Mouse (Mus musculus) heart, postnatal 4 days (tissue): Measurements from ENCODE around the gene Mxra8. TPM values are rescaled to one million over a fixed set of nuclear protein-coding genes. Genes with fewer than 3 reads are reported as not detected.

Experiments used
- DNase-seq: peaks from one replicate; pipeline ENCODE4 v3.0.0; 2021
- total RNA-seq, 2 experiments: library from RNA; stranded (reverse); gene quantifications; 2 replicates each; pipeline ENCODE4 v1.2.3; 2021

The Mxra8 gene
- total RNA-seq = 10 to 100 TPM; 49.4 to 49.5 TPM

- peak; percentile 90 for DNase-seq
These were observed at the start of gene Mxra8 for GRCm38 (mm10) chr4:155839483-155839910. TSS of gene Mxra8 (plus strand) at chr4:155839680.

- DNase-seq = no peak
These were observed 49.4 kb upstream of the Mxra8 start, which contains the start of gene Ankrd65 for GRCm38 (mm10) chr4:155790021-155790489. TSS of gene Ankrd65 (plus strand) at chr4:155790439.

GRCm38 (mm10) chr4:155790650-155791161, 48.8 kb upstream of the Mxra8 start:
- DNase-seq = no peak

GRCm38 (mm10) chr4:155791240-155791933, 48.1 kb upstream of the Mxra8 start:
- DNase-seq = no peak

- no peak for DNase-seq
These were observed 45.8 kb upstream of the Mxra8 start for GRCm38 (mm10) chr4:155793730-155794129.

- no peak for DNase-seq
These were observed 37.4 kb upstream of the Mxra8 start for GRCm38 (mm10) chr4:155802075-155802474.

GRCm38 (mm10) chr4:155802741-155803339, 36.6 kb upstream of the Mxra8 start, which contains the start of gene Mrpl20:
TSS of gene Mrpl20 (plus strand) at chr4:155802878.
- DNase-seq = no peak

- DNase-seq = peak; percentile 98
These were observed 36.0 kb upstream of the Mxra8 start for GRCm38 (mm10) chr4:155803340-155804041.

GRCm38 (mm10) chr4:155807841-155808240, 31.6 kb upstream of the Mxra8 start:
- DNase-seq = no peak

GRCm38 (mm10) chr4:155811929-155812664, 27.4 kb upstream of the Mxra8 start, which contains the start of gene Ccnl2:
TSS of gene Ccnl2 (plus strand) at chr4:155812489.
- DNase-seq = peak; percentile 94

GRCm38 (mm10) chr4:155812665-155813181, 26.8 kb upstream of the Mxra8 start:
- DNase-seq = peak; percentile 65

- DNase-seq = no peak
These were observed 21.9 kb upstream of the Mxra8 start for GRCm38 (mm10) chr4:155817533-155817932.

GRCm38 (mm10) chr4:155821025-155821424, 18.5 kb upstream of the Mxra8 start:
- peak; percentile 51 for DNase-seq

- DNase-seq = no peak
These were observed 16.0 kb upstream of the Mxra8 start for GRCm38 (mm10) chr4:155823443-155823842.

- DNase-seq = no peak
These were observed 9.6 kb upstream of the Mxra8 start for GRCm38 (mm10) chr4:155829866-155830265.

- no peak for DNase-seq
These were observed 8.9 kb upstream of the Mxra8 start for GRCm38 (mm10) chr4:155830596-155830995.

GRCm38 (mm10) chr4:155831205-155831766, 8.2 kb upstream of the Mxra8 start, which contains the start of gene Aurkaip1:
TSS of gene Aurkaip1 (plus strand) at chr4:155831272.
- DNase-seq = peak; percentile 98

GRCm38 (mm10) chr4:155831831-155832230, 7.6 kb upstream of the Mxra8 start:
- DNase-seq = no peak

- no peak for DNase-seq
These were observed 7.2 kb upstream of the Mxra8 start for GRCm38 (mm10) chr4:155832321-155832720.

GRCm38 (mm10) chr4:155833234-155833633, 6.2 kb upstream of the Mxra8 start:
- no peak for DNase-seq

- peak; percentile 92 for DNase-seq
These were observed 5.6 kb upstream of the Mxra8 start for GRCm38 (mm10) chr4:155833836-155834235.
